Mouse (Mus musculus): ENCODE results near the gene Urah. TPM values are rescaled to one million over a fixed set of nuclear protein-coding genes. Genes with fewer than 3 reads are reported as not detected.

Gene Urah
- polyA plus RNA-seq, 1 experiment, result 1.4 TPM

GRCm38 (mm10) chr7:140839556-140839955 lies 4.7 kb downstream of the Urah start:
- DNase-seq (ENCODE audit: extremely low spot score in 1 of 2, low spot score in 1 of 2), result no peak

- no peak for DNase-seq (ENCODE audit: extremely low spot score in 1 of 2, low spot score in 1 of 2)
Measured at GRCm38 (mm10) chr7:140840750-140841735, 6.2 kb downstream of the Urah start.

DNA sequence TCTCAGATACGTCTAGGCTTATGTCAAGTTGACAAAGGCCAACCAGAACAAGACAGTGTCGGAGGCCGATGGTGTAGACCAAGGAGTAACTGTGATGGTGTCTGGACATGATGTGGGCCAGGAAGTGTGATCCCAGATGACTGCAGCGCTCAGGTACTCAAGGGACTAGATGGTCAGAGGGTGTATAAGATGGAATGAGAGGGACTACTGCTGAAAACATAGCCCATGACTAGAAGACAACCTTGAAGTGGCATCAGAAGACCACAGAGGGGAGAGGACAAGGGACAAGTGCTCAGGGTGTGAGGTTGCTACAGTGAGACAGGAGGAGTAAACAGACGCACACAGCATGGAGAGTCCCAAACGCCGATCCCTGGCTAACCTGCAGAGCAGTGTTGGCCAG lies 9.0 kb downstream of the Urah start:
- no peak for DNase-seq (ENCODE audit: extremely low spot score in 1 of 2, low spot score in 1 of 2)

- peak; percentile 65 to 95 for DNase-seq (ENCODE audit: extremely low spot score in 1 of 2, low spot score in 1 of 2)
Measured at GRCm38 (mm10) chr7:140844905-140845665, 10.3 kb downstream of the Urah start, which contains the start of gene Scgb1c1. Gene Scgb1c1 (plus strand): TSS chr7:140845547.

GRCm38 (mm10) chr7:140845683-140846082 lies 10.9 kb downstream of the Urah start:
- no peak for DNase-seq (ENCODE audit: extremely low spot score in 1 of 2, low spot score in 1 of 2)

GRCm38 (mm10) chr7:140846676-140847075 lies 11.9 kb downstream of the Urah start:
- no peak for DNase-seq (ENCODE audit: extremely low spot score in 1 of 2, low spot score in 1 of 2)

DNA sequence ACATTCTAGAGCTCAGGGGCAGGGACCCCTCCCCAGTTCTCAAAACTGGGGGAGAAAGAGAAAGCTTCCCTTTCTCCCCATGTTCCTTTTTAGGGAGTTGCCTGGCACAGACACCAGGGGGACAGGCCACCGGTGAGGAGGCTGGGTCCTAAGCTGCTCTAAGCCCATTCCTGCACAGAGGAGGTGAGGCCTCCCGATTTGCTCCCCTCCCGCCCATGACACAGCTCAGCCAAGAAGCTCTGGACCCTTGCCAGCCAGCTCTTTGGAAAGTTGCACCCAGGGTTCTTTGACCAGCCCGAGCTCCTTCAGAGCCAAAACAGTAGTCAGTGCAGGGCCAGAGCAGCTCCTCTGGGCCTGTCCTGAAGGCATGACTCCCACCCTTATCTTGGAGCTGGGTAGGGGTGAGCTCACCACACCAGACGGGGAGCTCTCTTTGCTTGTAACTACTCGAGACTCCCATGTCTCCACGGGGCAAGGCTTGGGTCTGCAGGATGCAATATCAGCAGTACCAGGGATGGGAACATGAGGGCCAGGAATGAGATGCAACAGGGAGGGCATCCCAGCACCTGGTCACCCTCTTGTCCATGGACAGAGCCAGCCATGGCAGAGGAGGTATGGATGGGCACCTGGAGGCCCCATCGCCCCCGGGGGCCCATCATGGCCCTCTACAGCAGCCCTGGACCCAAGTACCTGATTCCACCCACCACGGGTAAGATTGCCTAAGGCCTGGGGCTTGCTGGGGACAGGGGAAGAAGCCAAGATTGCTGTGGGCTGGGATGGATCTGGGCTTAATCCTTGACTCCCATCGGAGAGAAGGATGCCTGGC lies 13.2 kb downstream of the Urah start, which contains the start of gene Odf3:
TSS of gene Odf3 (plus strand) at position 51 of the 826 bp plus-strand sequence.
- DNase-seq (ENCODE audit: extremely low spot score in 1 of 2, low spot score in 1 of 2), result no peak

GRCm38 (mm10) chr7:140848591-140848990 lies 13.8 kb downstream of the Urah start:
- no peak for DNase-seq (ENCODE audit: extremely low spot score in 1 of 2, low spot score in 1 of 2)

DNA sequence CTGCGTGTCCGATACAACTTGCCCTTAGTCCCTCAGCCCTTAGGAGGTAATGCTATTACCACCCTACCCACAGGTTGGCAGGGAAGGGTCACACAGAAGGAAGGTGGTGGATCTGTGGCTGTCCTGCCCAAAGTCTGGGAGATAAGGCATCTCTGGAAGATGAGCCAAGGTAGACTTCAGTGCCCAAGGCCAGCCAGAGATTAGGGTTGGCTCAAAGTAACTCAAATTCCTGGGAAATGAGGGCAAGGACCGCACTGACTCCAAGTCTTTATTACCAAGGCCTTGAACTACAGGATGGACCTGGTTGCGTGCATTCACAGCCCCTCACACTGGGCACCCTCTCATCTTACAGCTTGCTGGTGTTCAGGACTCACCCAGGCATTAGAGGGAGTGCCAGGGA lies 17.1 kb downstream of the Urah start:
- DNase-seq (ENCODE audit: extremely low spot score in 1 of 2, low spot score in 1 of 2), result no peak

- no peak for DNase-seq (ENCODE audit: extremely low spot score in 1 of 2, low spot score in 1 of 2)
Measured at GRCm38 (mm10) chr7:140853386-140853785, 18.6 kb downstream of the Urah start.

GRCm38 (mm10) chr7:140854483-140854882 lies 19.7 kb downstream of the Urah start:
- no peak for DNase-seq (ENCODE audit: extremely low spot score in 1 of 2, low spot score in 1 of 2)

DNA sequence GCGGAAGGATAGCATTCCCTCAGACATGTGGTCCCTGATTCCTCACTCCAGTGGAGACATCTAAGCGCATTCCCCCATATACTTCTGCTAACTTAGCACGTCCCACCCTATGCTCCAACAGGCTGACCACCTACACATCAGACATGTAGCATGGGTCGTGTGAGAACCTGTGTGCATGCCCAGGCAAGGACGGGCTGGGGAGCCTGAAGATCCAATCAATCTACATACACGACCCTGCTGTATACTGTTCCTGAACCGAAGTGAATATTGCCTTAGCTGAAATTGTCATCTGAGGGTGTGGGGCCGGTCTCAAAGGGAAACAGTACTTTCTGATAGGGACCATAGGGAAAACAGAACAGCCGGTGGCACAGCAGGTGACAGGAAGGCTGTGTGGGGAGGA lies 20.4 kb downstream of the Urah start:
- no peak for DNase-seq (ENCODE audit: extremely low spot score in 1 of 2, low spot score in 1 of 2)

DNA sequence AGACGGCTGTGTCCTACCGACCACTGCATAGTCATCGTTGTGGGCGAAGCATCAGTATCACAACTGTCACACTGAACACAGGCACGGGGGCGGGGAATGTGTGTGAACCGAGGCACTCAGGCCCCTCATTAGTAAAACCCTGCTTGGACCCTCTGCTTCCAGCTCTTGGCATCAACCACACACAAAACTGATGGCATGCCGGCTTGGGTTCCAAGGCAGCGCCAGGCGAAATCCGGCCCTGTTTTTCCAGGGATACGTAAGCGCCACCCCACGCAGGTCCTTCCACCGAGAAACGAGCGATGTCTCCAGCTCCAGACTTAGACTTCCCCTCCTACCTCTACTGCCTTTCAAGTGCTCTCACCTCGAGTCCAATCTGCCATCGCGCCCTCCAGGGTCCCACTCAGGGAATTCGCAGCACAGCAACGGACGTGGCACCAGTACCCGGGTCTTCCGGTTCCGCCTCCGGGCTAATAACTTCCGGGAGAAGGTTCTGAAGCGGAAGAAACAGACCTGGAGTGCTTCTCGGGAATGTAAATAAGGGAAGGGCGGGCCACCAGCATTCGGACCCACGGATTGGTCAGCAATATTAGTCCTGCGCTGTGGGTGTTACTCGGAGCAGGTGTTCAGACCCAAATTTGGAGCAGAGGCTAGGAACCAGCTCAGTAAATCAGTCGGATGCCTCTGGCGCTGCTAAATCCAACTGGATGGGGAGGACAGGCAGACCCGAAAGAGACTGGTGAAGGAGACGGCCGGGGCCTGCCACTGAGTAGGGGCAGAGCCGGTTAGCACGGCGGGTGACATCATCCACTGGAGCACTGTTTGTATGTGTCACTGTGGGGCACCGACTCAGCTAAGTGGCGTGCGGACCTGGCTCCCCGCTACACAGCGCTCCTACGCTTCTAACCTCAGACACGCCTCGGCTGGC lies 21.3 kb downstream of the Urah start, which contains the start of gene Gm45785:
TSS of gene Gm45785 (minus strand) at position 472 of the 925 bp plus-strand sequence.
- peak; percentile 86 to 88 for DNase-seq (ENCODE audit: extremely low spot score in 1 of 2, low spot score in 1 of 2)

DNA sequence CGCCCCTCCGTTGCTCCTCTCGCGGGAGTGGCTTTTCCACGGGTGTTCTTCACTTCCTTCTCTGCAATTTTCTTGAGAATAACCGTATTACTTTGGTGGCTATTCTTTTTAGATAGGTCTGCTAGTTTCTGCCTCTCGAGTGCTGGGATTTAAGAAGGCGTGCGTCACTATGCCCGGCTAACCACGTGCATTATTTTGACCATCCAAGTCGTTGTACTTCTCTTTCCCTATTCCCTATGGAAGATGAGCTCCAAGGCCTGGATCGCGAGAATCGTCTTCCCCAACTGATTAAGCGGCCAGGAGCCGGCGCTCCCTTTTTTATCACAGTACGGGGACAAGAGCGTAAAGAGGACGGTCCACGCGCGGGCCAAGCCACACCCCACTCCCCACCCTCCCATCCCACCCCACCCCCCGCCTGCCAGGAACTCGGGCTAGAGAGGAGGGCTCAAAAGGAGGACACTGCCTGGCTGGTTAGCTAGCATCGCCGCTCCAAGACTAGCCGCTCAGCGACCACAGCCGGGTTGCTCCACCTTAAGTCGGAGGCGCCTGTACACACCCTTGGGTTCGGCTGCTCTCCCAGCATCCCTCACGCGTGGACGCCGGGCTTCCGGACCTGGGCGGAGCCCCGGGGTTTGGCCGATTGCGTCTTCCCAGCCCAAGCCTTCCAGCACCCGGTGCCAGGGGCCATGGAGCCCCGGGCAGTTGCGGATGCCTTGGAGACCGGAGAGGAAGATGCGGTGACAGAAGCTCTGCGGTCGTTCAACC lies 22.1 kb downstream of the Urah start, which contains the start of gene Ric8a:
TSS of gene Ric8a (plus strand) at position 173 of the 765 bp plus-strand sequence.
- DNase-seq (ENCODE audit: extremely low spot score in 1 of 2, low spot score in 1 of 2), result peak; percentile 81 to 90

DNA sequence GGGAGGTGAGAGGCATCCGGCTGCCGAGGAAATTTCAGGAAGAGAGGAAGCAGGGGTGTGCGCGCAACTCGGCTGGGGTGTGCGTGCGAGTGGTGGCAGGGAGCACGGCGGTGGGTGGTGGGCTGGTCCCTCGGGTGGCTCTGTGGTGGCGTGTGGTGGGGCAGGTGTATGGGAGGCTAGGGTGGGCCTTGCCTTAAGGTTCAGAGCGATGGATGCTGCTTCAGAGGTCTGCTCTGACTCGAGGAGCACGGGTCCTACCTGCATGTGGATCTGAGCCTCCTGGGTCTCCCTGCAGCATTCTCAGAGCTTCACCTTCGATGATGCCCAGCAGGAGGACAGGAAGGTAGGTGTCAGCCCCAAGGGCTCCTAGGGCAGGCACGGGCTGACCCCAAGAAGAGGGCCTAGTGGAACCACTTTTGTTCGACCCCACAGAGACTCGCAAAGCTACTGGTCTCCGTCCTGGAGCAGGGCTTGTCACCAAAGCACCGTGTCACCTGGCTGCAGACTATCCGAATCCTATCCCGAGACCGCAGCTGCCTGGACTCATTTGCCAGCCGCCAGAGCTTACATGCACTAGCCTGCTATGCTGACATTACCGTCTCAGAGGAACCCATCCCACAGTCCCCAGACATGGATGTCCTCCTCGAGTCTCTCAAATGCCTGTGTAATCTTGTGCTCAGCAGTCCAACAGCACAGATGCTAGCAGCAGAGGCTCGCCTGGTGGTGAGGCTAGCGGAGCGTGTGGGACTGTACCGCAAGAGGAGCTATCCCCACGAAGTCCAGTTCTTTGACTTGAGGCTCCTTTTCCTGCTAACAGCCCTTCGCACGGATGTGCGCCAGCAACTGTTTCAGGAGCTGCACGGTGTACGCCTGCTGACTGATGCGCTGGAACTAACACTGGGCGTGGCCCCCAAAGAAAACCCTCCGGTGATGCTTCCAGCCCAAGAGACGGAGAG lies 23.0 kb downstream of the Urah start, which contains the start of gene Bet1l:
TSS of gene Bet1l (minus strand) at position 28 of the 956 bp plus-strand sequence.
- no peak for DNase-seq (ENCODE audit: extremely low spot score in 1 of 2, low spot score in 1 of 2)

- no peak for DNase-seq (ENCODE audit: extremely low spot score in 1 of 2, low spot score in 1 of 2)
Measured at GRCm38 (mm10) chr7:140858746-140859145, 23.9 kb downstream of the Urah start.

DNA sequence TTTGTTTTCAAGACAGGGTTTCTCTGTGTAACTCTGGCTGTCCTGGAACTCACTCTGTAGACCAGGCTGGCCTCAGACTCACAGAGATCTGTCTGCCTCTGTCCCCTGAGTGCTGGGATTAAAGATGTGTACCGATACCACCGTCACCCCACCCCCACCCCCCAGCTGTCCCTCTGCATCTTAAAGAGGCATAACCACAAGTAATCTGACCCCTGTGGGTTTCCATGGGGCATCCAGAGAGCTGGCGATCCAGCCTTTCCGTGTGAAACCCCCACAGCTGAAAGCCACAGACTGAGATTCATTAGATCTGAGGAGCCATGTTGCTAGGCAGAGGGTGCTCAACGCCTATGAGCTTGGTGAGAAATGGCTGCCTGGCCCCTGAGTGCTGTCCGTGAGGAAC lies 25.2 kb downstream of the Urah start:
- no peak for DNase-seq (ENCODE audit: extremely low spot score in 1 of 2, low spot score in 1 of 2)

All from frontal cortex, adult 2 months (tissue).